Mouse (Mus musculus) thymus, adult 2 months (tissue): ENCODE measurements around the gene Ctrl.

Experiments
- CTCF ChIP-seq: fragments of 200-500 bp; IDR thresholded peaks from 2 replicates; pipeline ENCODE4 v1.5.1; 2012; ENCODE audit warnings: mild to moderate bottlenecking, control low read depth, low read length, moderate library complexity, borderline replicate concordance; ENCODE audit not compliant: control insufficient read depth, poor library complexity, insufficient read depth; ENCODE audit errors: extremely low read depth
- POLR2A ChIP-seq: fragments of 200-500 bp; IDR thresholded peaks from 2 replicates; pipeline ENCODE4 v1.6.1; 2012; ENCODE audit warnings: mild to moderate bottlenecking, low read length, control low read depth, moderate library complexity; ENCODE audit not compliant: control insufficient read depth, poor library complexity, insufficient read depth; ENCODE audit errors: extremely low read depth

DNA sequence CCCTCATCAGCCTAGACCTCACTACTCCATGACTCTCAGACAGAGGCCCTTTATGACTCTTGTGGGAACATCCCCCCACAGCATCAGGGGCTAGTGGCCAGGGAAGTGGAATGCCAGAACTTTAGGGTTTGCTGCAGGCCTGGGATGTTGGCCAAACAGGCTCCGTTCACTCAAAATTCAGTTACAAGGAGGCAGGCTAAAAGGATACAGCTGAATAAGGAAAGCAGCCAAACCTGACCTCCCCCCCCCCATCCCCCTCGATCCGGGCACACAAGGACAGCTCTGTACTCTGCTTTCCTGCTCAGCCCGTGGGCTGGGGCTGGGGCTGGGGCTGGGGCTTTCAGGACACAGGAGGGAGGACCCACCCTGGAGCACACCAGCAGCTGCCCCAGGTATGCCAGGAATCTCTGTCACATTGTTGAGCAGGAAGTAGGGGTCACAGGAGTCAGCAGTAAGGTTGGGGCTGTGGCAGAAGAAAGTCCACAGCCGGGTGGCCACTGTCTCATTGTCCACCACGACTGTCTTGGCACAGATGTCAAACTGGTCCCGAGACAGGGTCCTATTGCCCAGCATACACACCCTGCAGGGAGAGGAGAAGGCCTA, 17.5 kb upstream of the Ctrl start:
- TF ChIP-seq CTCF, result no peak
- no peak for TF ChIP-seq POLR2A
